Mouse (Mus musculus) forebrain, embryonic 13.5 days (tissue): ENCODE measurements around the gene Ccdc33. TPM values are rescaled to one million over a fixed set of nuclear protein-coding genes. Genes with fewer than 3 reads are reported as not detected.

Source experiments
- ATAC-seq: fragments of 200-750 bp; cut with Nextera tagmentation; 2 replicates; pipeline ENCODE4 v1.8.0; 2017
- H3K27ac ChIP-seq: fragments of 300-500 bp; sonication (generic); 2 replicates; pipeline ENCODE4 v1.5.1; 2015; ENCODE audit warnings: inconsistent platforms, mild to moderate bottlenecking, moderate library complexity
- H3K27me3 ChIP-seq: fragments of 300-500 bp; sonication (generic); 2 replicates; pipeline ENCODE4 v1.6.1; 2015; ENCODE audit warnings: mild to moderate bottlenecking, inconsistent platforms
- H3K36me3 ChIP-seq: fragments of 300-500 bp; sonication (generic); 2 replicates; pipeline ENCODE4 v1.6.1; 2015; ENCODE audit warnings: mild to moderate bottlenecking, inconsistent platforms; ENCODE audit not compliant: poor library complexity, severe bottlenecking
- H3K4me1 ChIP-seq: fragments of 300-500 bp; sonication (generic); 2 replicates; pipeline ENCODE4 v1.6.1; 2015; ENCODE audit warnings: inconsistent platforms
- H3K4me2 ChIP-seq: fragments of 300-500 bp; sonication (generic); 2 replicates; pipeline ENCODE4 v1.6.1; 2015; ENCODE audit warnings: inconsistent platforms, mild to moderate bottlenecking, moderate library complexity
- H3K4me3 ChIP-seq: fragments of 300-500 bp; sonication (generic); 2 replicates; pipeline ENCODE4 v1.5.1; 2015; ENCODE audit warnings: mild to moderate bottlenecking, inconsistent platforms
- H3K9ac ChIP-seq: fragments of 300-500 bp; sonication (generic); 2 replicates; pipeline ENCODE4 v1.6.1; 2015; ENCODE audit warnings: mild to moderate bottlenecking, inconsistent platforms
- H3K9me3 ChIP-seq: fragments of 300-500 bp; sonication (generic); replicated peaks from 2 replicates; pipeline ENCODE4 v1.6.1; 2016; ENCODE audit warnings: inconsistent platforms
- WGBS: fragments of 180-500 bp; shearing (Covaris S2); methylation state at CpG from one replicate; pipeline ENCODE4 v1.1.7; 2015; 5-methylcytosine and 5-hydroxymethylcytosine counted together
- polyA plus RNA-seq: library from polyadenylated mRNA; unstranded; fragments of >200 nt; fragmentation: Nextera tagmentation; extraction: Ambion mirVana; gene quantifications from 2 replicates; pipeline ENCODE4 v1.2.1, GENCODE M21; 2015

The Ccdc33 gene
- polyA plus RNA-seq, 1 experiment from 2014 or later = 1.8 TPM

DNA sequence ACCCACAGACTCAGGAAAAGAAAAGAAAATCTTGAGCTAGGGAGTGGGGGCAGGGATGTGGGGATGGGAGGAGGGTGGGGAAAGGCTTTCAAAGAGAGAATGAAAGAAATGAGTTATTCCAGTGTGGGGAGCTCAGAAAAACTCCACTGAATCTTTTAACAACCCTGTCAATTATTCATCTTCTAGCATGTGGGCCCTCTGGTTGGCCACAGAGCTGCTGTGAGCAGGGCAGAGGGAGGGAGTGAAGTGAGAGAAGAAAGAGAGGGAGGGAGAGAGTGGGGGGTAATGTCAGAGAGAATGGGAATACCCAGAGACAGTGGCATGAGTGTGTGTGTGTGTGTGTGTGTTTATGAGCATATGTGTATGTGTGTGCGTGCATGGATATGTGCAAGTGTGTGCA, 64.6 kb downstream of the Ccdc33 start:
- ATAC-seq = no peak
- 83% methylated on average over 1 of the region's 1 CpGs for WGBS
- peak overlapping the region; percentile 45; the same call in 1 of the 2 replicates for H3K9ac ChIP-seq
- H3K4me3 ChIP-seq = no peak overlapping the region
- H3K36me3 ChIP-seq = no peaks in the 10 kb centered on the region
- H3K4me2 ChIP-seq = no peak overlapping the region
- H3K4me1 ChIP-seq = peaks cover 71% of the 10 kb centered on the region
- no peaks in the 10 kb centered on the region for H3K27me3 ChIP-seq
- H3K9me3 ChIP-seq = no peaks in the 10 kb centered on the region
- H3K27ac ChIP-seq = peak overlapping the region; percentile 76

DNA sequence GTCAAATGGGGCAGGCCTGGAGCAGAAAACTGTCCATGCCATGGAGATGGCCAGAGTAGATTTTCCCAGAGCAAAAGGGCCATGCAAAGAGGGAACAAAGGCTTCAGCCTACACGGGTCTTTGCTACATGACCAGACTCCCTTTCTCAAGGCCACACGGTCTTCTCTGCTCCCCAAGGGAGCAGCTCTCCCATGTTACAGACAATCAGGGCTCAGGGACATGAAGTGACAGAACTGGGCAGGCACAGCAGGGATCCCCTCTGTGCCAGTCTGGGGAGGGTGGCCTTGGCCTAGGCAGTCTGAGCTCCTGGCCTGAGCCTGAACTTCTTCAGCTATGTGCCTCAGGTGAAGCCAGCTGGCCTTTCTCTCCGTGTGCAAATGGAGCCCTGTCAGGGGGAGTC, 65.1 kb downstream of the Ccdc33 start:
- Histone ChIP-seq H3K27ac (peak overlapping the region; percentile 76), H3K36me3 (no peaks in the 10 kb centered on the region), H3K9me3 (no peaks in the 10 kb centered on the region), H3K4me3 (no peak overlapping the region), H3K4me2 (no peak overlapping the region; the same call in 1 of the 2 replicates), H3K27me3 (no peaks in the 10 kb centered on the region), H3K9ac (peak overlapping the region; percentile 45; the same call in 1 of the 2 replicates), H3K4me1 (peaks cover 76% of the 10 kb centered on the region)
- WGBS = 53% methylated on average over 3 of the region's 3 CpGs
- ATAC-seq = no peak

DNA sequence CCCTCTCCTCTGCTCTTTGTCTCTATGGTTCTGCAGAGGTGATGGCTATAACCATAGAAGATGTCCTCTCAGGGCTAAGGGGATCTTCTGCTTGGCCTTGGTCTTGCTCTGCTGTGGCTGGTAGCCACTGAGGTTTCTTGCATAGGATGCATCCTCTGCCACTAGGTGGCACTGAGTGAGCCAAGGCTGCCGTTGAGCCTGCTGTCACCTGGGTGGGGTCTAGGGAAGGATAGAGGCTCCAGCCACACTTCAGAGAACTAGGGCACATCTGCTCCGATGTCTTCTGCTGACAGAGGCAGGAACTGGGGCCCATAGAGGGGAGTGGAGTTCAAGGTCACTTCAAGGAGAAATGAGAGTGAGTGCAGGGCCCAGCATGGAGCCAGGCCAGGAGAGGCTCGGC, 65.5 kb downstream of the Ccdc33 start:
- H3K4me1 ChIP-seq = peaks cover 80% of the 10 kb centered on the region
- H3K4me3 ChIP-seq = no peak overlapping the region
- H3K9ac ChIP-seq = no peak overlapping the region; the same call in 1 of the 2 replicates
- peak overlapping the region; percentile 76 for H3K27ac ChIP-seq
- H3K36me3 ChIP-seq = no peaks in the 10 kb centered on the region
- peak; percentile 39; the same call in 1 of the 2 replicates for ATAC-seq
- H3K4me2 ChIP-seq = no peak overlapping the region
- WGBS = 15% methylated on average over 3 of the region's 3 CpGs
- no peaks in the 10 kb centered on the region for H3K27me3 ChIP-seq
- no peaks in the 10 kb centered on the region for H3K9me3 ChIP-seq

DNA sequence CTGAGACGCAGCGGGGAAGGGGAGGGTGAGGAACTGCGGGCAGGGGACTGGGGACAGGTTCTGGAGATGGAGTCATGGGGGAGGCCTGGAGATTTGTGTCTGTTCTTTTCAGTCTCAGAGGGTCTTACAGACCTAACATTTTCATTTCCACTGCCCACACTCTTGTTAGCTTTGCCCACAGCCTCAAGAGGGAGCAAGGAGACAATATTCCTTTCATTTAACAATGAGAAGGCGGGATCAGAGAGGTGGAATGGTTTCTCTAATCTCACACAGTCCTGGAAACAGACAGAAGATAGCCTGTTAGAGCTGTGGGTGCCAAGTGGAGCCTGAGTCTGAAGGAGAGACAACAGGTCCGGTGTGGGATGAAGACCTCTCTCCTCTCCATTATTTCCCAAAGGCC, 66.7 kb downstream of the Ccdc33 start:
- Histone ChIP-seq H3K27me3 (no peaks in the 10 kb centered on the region), H3K4me1 (peaks cover 92% of the 10 kb centered on the region), H3K4me3 (no peak overlapping the region), H3K9me3 (no peaks in the 10 kb centered on the region), H3K4me2 (no peak overlapping the region), H3K9ac (peak overlapping the region; percentile 16), H3K27ac (peak overlapping the region; percentile 76), H3K36me3 (no peaks in the 10 kb centered on the region)
- no peak for ATAC-seq
- 32% methylated on average over 5 of the region's 5 CpGs for WGBS

DNA sequence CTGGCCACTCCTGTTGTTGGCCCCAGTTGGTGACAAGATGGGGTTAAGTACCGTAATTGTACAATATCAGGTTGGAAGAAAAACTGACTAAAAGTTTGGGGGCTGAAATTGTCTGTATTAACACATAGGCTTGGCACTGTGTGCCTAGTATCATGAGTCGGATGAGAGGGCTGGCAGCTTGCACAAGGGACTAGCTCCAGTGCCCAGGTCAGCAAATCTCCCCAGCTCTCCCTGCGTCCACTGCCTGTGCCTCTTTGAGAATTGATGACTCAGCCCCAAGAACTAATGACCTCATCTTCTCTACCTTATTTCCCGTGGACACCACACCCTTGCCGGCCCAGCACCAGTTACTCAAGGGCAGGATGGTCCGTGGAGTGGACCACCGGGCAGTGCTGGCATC, 68.8 kb downstream of the Ccdc33 start:
- 74% methylated on average over 7 of the region's 7 CpGs for WGBS
- Histone ChIP-seq H3K4me3 (no peak overlapping the region), H3K27ac (peak overlapping the region; percentile 98), H3K36me3 (no peaks in the 10 kb centered on the region), H3K4me2 (no peak overlapping the region), H3K27me3 (no peaks in the 10 kb centered on the region), H3K4me1 (peaks cover 96% of the 10 kb centered on the region), H3K9me3 (no peaks in the 10 kb centered on the region), H3K9ac (0 out of 2 replicates have a peak overlapping the region, but pooled peaks have one; percentile 53)
- no peak for ATAC-seq

DNA sequence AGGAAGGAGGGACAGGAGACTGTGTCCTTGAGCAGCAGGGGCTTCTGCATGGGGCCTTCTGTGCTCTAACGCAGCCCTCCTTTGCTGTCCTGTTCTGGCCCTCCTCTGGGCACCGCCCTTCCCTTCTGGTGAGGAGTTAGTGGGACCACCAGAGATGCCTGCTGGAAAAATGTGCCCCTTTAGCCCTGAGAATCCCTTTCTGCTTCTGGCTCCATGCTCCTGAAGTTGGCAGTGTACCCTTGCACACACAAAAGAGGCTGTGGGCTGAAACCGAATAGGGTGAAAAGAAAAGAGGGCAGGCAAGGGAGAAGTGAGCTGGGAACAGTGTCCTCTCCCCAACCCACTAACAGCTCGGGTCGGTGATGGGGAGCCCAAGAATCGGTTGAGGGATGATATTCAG, 69.4 kb downstream of the Ccdc33 start:
- Histone ChIP-seq H3K9ac (peak overlapping the region; percentile 53), H3K27ac (peak overlapping the region; percentile 98), H3K4me2 (peak overlapping the region; percentile 40), H3K4me3 (no peak overlapping the region), H3K9me3 (no peaks in the 10 kb centered on the region), H3K27me3 (no peaks in the 10 kb centered on the region), H3K36me3 (no peaks in the 10 kb centered on the region), H3K4me1 (peaks cover 96% of the 10 kb centered on the region)
- peak; percentile 14; the same call in 1 of the 2 replicates for ATAC-seq
- WGBS = 7% methylated on average over 6 of the region's 6 CpGs

DNA sequence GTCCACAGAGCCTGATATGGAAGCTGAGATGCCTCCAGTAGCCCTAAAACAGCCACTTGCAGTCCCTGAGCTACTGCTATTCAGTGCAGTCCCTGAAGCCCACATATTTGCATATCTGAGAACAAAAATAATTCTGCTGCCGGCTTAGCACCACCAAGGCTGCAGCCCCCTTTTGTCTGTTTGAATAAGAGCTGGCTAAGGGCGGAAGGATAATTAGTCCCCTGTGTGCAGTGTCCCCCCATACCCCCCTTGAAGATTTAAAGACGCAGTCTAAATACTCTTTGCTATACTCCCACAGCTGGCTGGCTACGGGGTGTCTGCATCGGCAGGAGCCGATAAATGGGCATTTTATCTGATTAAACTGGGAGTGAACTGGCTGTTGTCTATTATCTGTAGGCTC, 70.0 kb downstream of the Ccdc33 start:
- H3K4me2 ChIP-seq = peak overlapping the region; percentile 40
- no peak overlapping the region for H3K4me3 ChIP-seq
- peak overlapping the region; percentile 98 for H3K27ac ChIP-seq
- H3K36me3 ChIP-seq = no peaks in the 10 kb centered on the region
- peak; percentile 66 for ATAC-seq
- peak overlapping the region; percentile 53 for H3K9ac ChIP-seq
- H3K27me3 ChIP-seq = no peaks in the 10 kb centered on the region
- no peaks in the 10 kb centered on the region for H3K9me3 ChIP-seq
- peaks cover 96% of the 10 kb centered on the region for H3K4me1 ChIP-seq
- WGBS = under 1% methylated on average over 6 of the region's 6 CpGs

DNA sequence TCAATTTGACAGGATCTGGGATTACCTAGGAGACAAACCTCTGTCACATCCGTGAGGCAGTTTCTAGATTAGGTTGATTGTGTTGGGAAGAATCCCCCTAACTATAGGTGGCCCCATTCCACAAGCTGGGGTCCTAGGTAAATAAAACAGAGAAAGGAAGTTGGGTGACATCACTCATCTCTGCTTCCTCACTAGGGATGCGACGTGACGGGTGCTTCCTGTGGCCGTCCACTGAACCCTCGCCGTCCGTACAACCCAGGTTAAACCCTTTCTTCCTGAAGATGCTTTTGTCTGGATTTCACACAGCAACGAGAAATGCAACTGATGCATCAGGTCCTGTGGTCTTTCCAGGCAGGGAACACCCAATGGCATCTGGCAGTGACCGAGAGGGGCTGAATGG, 71.6 kb downstream of the Ccdc33 start:
- peaks cover 96% of the 10 kb centered on the region for H3K4me1 ChIP-seq
- no peaks in the 10 kb centered on the region for H3K36me3 ChIP-seq
- 87% methylated on average over 10 of the region's 10 CpGs for WGBS
- no peak overlapping the region for H3K4me2 ChIP-seq
- peak overlapping the region; percentile 98; the same call in 1 of the 2 replicates for H3K27ac ChIP-seq
- H3K9me3 ChIP-seq = no peaks in the 10 kb centered on the region
- H3K27me3 ChIP-seq = no peaks in the 10 kb centered on the region
- H3K9ac ChIP-seq = no peak overlapping the region
- no peak overlapping the region for H3K4me3 ChIP-seq
- ATAC-seq = no peak

DNA sequence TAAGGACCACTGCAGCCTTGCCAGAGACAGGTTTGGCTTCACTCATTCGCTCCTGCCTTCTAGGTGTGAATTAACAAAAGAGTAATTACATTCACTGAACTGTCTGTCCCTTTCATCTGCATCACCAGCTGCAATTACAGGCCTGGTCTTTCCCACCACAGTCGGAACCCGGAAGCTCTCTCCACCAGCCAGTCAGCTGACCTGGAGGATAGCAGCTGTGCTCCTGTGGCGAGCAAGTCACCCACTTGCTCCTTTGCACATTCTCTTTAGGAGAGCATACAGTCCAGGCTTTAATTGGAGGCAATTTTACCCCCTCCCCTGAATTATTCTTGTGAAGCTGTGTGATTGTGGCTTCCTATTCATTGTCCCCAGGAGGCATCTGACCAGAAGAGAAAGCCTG, 73.0 kb downstream of the Ccdc33 start:
- Histone ChIP-seq H3K27me3 (no peaks in the 10 kb centered on the region), H3K4me1 (peaks cover 98% of the 10 kb centered on the region), H3K4me3 (no peak overlapping the region), H3K27ac (peak overlapping the region; percentile 98), H3K4me2 (no peak overlapping the region), H3K9me3 (no peaks in the 10 kb centered on the region), H3K9ac (peak overlapping the region; percentile 27; the same call in 1 of the 2 replicates), H3K36me3 (no peaks in the 10 kb centered on the region)
- no peak for ATAC-seq
- 7% methylated on average over 4 of the region's 4 CpGs for WGBS

DNA sequence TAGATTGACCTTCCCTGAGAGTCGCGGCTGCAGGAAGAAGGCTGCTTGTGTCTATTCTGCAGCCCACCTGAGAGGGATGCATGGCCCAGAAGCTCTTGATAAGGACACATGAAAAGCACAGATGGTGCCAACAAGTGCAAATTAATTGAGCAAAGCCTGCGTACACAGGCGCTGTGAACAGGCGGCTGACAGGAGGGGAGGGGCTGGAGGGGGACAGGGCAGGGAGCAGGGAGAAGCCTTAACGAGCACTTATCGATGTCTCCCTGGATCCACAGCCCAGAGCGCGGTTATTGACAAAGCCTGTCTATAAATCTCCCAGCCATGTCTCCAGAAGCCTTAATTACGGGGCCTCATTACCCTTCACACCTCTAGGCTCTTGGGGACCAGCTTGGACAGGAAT, 73.8 kb downstream of the Ccdc33 start:
- peak; percentile 36; the same call in 1 of the 2 replicates for ATAC-seq
- 6% methylated on average over 10 of the region's 10 CpGs for WGBS
- H3K9ac ChIP-seq = 0 out of 2 replicates have a peak overlapping the region, but pooled peaks have one; percentile 10

DNA sequence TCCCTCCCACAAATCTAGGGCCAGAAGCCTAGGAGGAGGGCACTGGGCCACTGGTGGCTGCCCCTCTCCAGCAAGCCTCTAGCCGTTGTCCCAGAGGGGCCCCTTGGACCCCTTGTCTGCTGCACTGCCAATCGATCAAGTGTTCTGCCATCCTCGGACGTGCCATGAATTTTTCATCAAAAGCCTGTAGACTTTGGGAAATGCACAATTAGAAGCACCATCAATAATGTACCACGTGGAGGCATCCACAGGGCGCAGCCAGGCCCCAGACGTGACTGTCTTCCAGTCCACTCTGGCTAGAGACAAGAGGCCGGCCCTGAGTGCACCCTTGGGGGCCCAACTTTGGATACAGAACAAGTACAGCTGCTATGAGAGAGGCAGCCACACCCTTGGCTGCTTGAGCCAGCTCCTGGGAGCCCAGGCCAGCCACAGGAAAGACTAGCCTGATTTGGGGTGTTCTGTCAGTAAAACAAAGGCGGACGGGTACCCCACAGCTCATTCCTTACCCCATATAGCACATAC, 75.1 kb downstream of the Ccdc33 start:
- no peak overlapping the region for H3K4me3 ChIP-seq
- H3K4me1 ChIP-seq = peaks cover 99% of the 10 kb centered on the region
- no peaks in the 10 kb centered on the region for H3K36me3 ChIP-seq
- no peak for ATAC-seq
- no peaks in the 10 kb centered on the region for H3K27me3 ChIP-seq
- H3K9me3 ChIP-seq = no peaks in the 10 kb centered on the region
- peak overlapping the region; percentile 98 for H3K27ac ChIP-seq
- no peak overlapping the region for H3K9ac ChIP-seq
- H3K4me2 ChIP-seq = no peak overlapping the region
- WGBS = 72% methylated on average over 10 of the region's 10 CpGs

More for the DNA sequence above, 73.8 kb downstream of the Ccdc33 start:
- peak overlapping the region; percentile 98 for H3K27ac ChIP-seq
- no peaks in the 10 kb centered on the region for H3K36me3 ChIP-seq
- H3K27me3 ChIP-seq = no peaks in the 10 kb centered on the region
- no peaks in the 10 kb centered on the region for H3K9me3 ChIP-seq
- H3K4me2 ChIP-seq = 0 out of 2 replicates have a peak overlapping the region, but pooled peaks have one; percentile 1
- H3K4me3 ChIP-seq = no peak overlapping the region
- peaks cover 99% of the 10 kb centered on the region for H3K4me1 ChIP-seq

DNA sequence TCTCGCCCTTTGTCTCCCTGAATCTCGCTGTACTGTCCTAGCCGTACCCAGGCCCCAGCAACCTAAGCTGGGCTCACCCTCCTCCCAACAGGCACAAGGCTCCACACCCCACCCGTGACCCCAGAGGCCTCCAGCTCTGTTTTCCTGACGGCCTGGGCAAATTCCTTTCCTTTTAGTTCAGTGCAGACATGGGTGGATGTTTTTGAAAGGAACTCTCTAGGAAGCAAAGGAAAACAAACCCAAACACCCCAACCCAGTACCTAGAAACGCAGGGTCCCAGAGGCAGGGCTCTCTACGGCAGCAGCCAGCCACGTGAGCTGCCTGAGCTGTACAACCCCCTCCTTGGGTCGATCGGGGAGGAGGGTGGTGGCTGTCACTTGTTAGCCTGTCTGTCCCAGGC, 76.2 kb downstream of the Ccdc33 start:
- Histone ChIP-seq H3K9me3 (no peaks in the 10 kb centered on the region), H3K27ac (peak overlapping the region; percentile 78), H3K4me1 (peaks cover 95% of the 10 kb centered on the region), H3K36me3 (no peaks in the 10 kb centered on the region), H3K27me3 (peaks cover 6% of the 10 kb centered on the region; the same call in 1 of the 2 replicates), H3K4me3 (no peak overlapping the region), H3K4me2 (no peak overlapping the region), H3K9ac (peak overlapping the region; percentile 23; the same call in 1 of the 2 replicates)
- ATAC-seq = no peak
- 12% methylated on average over 10 of the region's 10 CpGs for WGBS

DNA sequence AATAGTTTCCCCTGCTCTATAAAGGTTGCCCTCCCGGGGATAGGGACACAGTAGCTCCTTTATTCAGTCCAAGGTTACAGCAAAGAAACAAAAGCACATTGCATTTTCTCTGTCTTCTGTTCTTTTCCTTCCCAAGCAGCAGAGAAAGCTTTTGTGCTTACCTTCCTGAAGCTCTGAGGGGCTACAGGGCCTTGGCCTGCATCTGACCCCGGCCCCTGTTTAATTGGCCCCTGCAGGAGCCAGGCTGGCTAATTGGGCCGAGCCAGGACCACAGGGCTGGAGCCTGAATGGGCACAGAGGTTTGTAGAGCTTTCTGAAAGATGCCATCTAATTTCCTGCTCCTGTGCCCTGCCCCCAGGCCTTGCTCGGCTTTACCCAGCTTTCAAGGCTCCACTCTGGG, 77.6 kb downstream of the Ccdc33 start:
- Histone ChIP-seq H3K27me3 (peaks cover 6% of the 10 kb centered on the region; the same call in 1 of the 2 replicates), H3K4me1 (peaks cover 81% of the 10 kb centered on the region), H3K27ac (peak overlapping the region; percentile 78), H3K36me3 (no peaks in the 10 kb centered on the region), H3K4me2 (no peak overlapping the region), H3K9me3 (no peaks in the 10 kb centered on the region), H3K4me3 (no peak overlapping the region), H3K9ac (peak overlapping the region; percentile 34; the same call in 1 of the 2 replicates)
- ATAC-seq = peak; percentile 25
- WGBS = 4% methylated on average over 4 of the region's 4 CpGs
